In the genomic region with DNA sequence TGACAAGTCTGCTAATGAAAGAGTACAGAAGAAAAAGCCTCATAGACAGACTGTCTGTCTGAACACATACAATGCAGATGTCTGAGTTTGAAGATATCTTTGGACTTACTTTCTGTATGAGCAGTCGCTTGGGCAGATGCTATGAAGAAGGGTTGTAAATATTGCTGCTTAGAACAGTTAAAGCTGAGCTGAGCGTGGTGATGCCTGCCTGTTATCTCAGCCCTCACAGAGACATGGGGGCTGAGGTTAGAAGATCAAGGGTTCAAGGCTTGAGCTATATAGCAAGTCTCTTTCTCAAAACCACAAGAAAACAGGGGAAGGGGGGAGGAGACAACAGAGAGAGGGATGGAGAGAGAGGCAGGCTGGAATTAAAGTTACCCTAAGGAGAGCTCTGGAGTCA, we compare ENCODE assay signal across 23 mouse cellular contexts.
"Had no signal": no experiment of that assay in that cellular context is flagged by ENCODE, and none has a peak within 500 bp of the region (broad histone marks: within the 10 kb centered on the region; RNA-seq: fewer than 3 reads in every experiment).

No protein-coding gene starts in this region.

- H3K27me3 ChIP-seq: kidney, embryonic 15.5 days; limb, embryonic 15.5 days; lung, embryonic 15.5 days; megakaryocyte, embryonic 14.5 days; midbrain, embryonic 13.5 days; stomach, embryonic 15.5 days had no signal

- H3K9ac ChIP-seq: kidney, embryonic 15.5 days; limb, embryonic 12.5 days; limb, embryonic 15.5 days; liver, embryonic 14.5 days; lung, embryonic 15.5 days; midbrain, embryonic 13.5 days; stomach, embryonic 15.5 days had no signal

- ATAC-seq: intestine, postnatal 0 days; midbrain, embryonic 13.5 days; midbrain, embryonic 16.5 days had no signal

- DNase-seq: kidney, adult 2 months; kidney, postnatal 10 days; kidney, postnatal 36 days; left cerebral cortex, postnatal 4 days; lung, adult 18-20 months; lung, postnatal 10 days; lung, postnatal 36 days; right cerebral cortex, adult 18-20 months; right cerebral cortex, postnatal 25 days; spleen, adult 18-20 months had no signal

- H3K9me3 ChIP-seq: kidney, embryonic 15.5 days; limb, embryonic 12.5 days; limb, embryonic 15.5 days; lung, embryonic 15.5 days; midbrain, embryonic 10.5 days; midbrain, embryonic 13.5 days; stomach, embryonic 15.5 days had no signal

- H3K4me2 ChIP-seq: kidney, embryonic 15.5 days; limb, embryonic 12.5 days; limb, embryonic 15.5 days; liver, embryonic 11.5 days; lung, embryonic 15.5 days; midbrain, embryonic 13.5 days; stomach, embryonic 15.5 days had no signal

- H3K36me3 ChIP-seq: kidney, embryonic 15.5 days; limb, embryonic 12.5 days; limb, embryonic 15.5 days; lung, embryonic 15.5 days; midbrain, embryonic 10.5 days; midbrain, embryonic 13.5 days; stomach, embryonic 15.5 days had no signal

- H3K4me1 ChIP-seq: kidney, embryonic 15.5 days; limb, embryonic 15.5 days; lung, embryonic 15.5 days; megakaryocyte, embryonic 14.5 days; midbrain, embryonic 10.5 days; midbrain, embryonic 13.5 days; stomach, embryonic 15.5 days had no signal

- H3K4me3 ChIP-seq: kidney, embryonic 15.5 days; limb, embryonic 12.5 days; limb, embryonic 15.5 days; lung, embryonic 15.5 days; megakaryocyte, embryonic 14.5 days; midbrain, embryonic 10.5 days; midbrain, embryonic 13.5 days; myocyte; stomach, embryonic 15.5 days had no signal

- H3K27ac ChIP-seq: kidney, embryonic 15.5 days; limb, embryonic 12.5 days; limb, embryonic 15.5 days; liver, embryonic 14.5 days; lung, embryonic 15.5 days; midbrain, embryonic 10.5 days; midbrain, embryonic 13.5 days; stomach, embryonic 15.5 days had no signal
